Mouse (Mus musculus) urinary bladder, adult 18-20 months (tissue): ENCODE results near the gene Slc6a5.

ENCODE experiments used
- DNase-seq, 2 experiments: peaks; one replicate each; pipeline ENCODE4 v3.0.0; 2022; ENCODE audit warnings: low spot score in 2 of 2, mixed read lengths in 2 of 2

Gene Slc6a5

DNA sequence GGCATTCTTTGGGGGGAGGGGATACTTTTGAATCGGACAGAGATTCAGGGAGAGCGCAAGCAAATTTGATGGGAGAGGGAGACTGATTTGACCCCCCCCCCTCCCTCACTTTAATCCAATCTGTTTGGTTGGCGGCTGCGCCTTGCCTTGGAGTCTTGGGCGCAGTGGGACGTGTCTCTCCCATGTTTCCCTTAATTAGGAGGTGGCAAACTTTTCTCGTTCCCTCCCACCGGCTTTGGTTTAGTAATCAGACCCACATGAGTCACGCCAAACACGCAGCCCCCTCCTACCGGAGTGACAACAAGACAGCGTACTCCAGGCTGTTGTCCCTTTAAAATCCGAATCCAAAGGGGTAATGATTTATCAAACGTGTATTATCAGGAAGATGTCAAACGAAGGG, at the start of gene Slc6a5:
Slc6a5 (plus strand) TSS at position 297 of the 400 bp plus-strand sequence.
- DNase-seq, result no peak

- DNase-seq, result no peak
These were observed 48.8 kb upstream of the Slc6a5 start for GRCm38 (mm10) chr7:49861196-49861595.

GRCm38 (mm10) chr7:49863753-49864152, 46.2 kb upstream of the Slc6a5 start:
- DNase-seq, result no peak

DNA sequence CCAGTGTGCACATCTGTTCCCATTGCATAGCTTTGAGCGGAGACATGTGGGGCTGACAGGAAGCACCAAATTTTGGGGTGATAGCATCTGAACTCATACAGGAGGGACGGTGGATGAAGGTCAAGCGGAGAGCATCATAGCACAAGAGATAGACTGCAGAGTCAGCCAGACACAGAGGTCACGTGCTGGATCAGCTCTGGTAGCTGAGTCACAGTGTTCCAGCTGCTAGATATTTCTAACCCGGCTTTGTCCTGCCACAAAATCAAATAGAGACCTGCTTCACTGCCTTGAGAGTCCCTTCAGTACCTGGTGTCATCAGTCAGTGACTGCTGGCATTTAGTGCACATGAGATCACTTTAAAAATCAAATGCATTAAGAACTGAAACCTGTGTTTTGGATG, 40.3 kb upstream of the Slc6a5 start:
- DNase-seq, result no peak

GRCm38 (mm10) chr7:49870276-49870675, 39.7 kb upstream of the Slc6a5 start:
- DNase-seq, result no peak

DNA sequence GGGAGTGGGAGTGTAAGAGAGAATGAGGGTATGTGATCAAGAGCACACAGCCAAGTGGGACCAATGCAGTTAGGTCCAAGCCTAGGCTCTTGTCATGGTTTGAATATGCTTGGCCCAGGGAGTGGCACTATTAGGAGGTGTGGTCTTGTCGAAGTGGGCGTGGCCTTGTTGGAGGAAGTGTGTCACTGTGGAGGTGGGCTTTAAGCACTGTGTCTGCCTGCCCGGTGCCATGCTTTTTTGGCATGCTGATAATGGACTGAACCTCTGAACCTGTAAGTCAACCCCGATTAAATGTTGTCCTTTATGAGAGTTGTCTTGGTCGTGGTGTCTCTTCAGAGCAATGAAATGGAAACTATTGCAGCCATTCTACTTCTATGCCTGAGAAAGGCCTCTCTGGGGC, 32.6 kb upstream of the Slc6a5 start:
- no peak for DNase-seq

DNA sequence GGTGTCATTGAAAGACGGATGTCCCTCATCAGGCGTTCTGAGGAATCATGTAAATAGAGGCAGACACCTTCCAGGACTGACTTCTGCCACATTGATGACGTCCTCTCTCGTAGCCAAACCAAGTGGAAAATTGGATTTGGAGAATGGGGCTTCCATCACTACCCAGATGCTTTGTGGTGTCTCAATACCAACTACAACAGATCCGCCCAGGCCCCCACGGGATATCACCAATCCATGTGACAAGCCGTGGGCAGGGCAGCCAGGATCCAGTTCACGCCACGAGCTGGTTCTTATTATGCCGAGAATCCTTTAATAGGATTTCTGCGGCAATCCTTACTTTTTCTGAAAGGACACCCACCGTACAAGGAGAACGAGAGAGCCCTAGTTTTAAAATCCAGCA, 30.9 kb upstream of the Slc6a5 start:
- no peak for DNase-seq

GRCm38 (mm10) chr7:49879998-49880707, 29.8 kb upstream of the Slc6a5 start:
- no peak for DNase-seq

GRCm38 (mm10) chr7:49882288-49882687, 27.7 kb upstream of the Slc6a5 start:
- DNase-seq, result peak; percentile 22 to 35

DNA sequence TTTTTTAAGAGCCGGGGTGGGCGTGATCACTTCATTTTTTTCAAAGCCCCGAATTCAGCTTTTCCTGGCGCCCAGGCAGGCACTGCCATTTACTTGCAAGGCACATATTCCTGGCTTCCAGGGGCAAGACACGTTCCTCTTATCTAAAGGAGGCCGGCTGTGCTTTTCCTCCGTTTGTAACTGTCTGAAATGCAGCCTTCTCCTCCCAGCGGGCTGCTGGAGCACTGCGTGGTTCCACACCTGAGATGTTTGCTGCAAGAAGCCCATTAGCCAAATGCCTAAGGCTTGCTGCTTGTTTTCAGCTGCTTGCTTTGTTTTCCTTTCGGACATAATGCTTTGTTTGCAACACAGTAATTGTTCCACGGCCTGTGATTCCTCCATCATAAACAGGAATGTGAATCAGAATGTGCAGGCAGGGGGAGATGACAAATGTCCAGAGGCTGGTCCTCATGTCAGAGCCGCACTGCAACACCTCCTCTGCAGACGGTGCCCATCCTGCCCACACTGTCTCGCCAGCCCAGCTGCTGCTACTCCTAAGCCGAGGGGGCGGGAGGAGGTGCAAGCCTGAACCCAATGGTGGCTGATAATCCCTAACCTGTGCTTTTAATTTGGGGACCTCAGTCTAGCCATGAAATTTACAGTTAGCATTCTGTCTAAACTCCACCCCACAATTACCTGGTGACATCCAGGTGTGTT, 27.1 kb upstream of the Slc6a5 start:
- no peak for DNase-seq

DNA sequence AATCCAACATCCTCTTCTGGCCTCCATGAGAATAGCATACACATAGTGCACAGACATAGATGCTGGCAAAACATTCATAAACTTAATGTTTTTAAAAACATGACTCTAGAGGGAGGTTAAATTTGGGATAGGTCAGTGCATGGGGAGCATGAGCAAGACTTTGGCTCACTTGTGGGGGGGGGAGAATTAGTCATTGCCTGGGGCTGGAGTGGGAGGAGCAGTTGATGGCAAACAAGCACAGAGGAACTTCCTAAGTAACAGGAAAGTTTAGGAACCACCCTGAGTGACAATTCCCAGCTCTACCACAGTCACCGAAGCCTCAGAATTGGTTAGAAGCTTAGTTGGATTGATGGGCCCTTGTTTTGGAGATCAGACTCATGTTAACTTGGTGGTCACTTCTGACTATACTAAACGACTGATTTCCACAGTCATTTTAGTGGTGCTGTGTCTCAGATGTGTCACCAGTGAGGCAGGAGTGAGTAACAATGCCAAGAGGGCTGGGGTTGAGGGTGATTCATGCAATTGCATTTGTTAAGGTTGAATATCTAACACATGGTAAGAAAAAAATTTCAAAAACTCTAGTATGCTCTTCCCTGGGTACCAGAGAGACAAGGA, 22.1 kb upstream of the Slc6a5 start:
- no peak for DNase-seq

DNA sequence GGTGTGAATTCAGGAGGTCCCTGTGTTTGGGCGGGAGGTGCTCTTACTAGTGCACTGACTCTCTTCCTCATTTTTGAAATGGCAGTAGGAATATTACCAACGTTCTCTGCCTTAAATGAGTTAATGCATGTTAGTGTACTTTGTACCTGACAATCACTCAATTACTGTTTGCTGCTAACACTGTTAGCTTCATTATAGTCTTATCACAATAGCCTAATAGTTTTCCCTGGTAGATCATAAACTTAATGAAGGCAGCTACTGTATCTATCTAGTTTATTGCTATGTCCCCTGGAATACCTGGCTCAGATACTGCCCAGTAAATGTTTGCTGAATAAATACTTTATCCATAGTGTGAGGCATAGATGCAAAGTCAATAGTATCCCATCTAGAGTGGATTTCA, 15.2 kb upstream of the Slc6a5 start:
- no peak for DNase-seq

GRCm38 (mm10) chr7:49895296-49895695, 14.7 kb upstream of the Slc6a5 start:
- DNase-seq, result no peak

DNA sequence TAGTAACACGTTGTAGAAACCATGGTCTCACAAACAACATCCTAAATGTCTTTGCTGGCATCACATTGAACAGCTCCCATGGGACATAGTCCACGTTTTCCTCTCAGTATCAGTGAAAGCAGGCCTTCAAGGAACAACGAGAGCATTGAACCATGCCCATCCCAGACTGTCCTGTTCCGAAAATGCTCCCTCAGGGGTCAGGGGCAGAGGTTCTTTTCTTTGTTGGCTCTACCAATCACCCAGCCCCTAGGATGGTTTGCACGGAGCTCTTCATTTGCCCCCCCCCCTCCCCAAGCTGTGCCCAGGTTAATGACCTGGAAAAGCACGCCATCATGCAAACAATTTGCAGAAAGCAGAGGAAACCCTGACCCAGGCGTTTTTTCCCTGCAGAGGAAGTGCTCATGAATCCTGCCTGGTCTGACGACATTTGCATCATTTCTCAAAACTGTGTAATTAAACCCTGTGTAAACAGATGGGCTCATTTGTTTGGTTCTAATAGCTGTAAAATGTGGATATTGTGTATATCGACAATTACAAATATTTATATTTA, 7.9 kb upstream of the Slc6a5 start:
- DNase-seq, result no peak

- no peak for DNase-seq
These were observed 2.5 kb upstream of the Slc6a5 start for GRCm38 (mm10) chr7:49907191-49908171.

GRCm38 (mm10) chr7:49908181-49908855, 1.6 kb upstream of the Slc6a5 start:
- DNase-seq, result no peak

DNA sequence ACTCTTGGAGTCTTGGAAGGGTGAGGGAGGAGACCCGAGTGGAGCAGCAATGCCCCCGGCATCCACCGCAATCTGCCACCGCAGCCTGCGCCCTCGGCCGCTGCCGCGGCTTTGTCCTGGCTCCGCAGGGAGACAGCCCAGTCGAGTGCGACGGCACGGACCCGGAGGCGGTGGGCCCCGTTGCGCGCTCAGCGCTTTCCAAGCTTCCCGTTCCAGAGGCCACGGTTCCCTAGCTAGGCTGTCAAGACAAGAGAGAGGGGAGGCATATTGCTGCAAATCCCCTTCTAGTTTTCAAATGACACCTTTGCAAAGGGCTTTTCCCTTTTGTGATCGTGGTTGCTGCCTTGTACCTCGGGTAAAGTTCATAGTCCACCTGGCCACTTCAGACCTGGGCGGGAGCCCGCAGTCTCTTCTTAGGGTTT, 945 bp upstream of the Slc6a5 start:
- DNase-seq, result no peak

DNA sequence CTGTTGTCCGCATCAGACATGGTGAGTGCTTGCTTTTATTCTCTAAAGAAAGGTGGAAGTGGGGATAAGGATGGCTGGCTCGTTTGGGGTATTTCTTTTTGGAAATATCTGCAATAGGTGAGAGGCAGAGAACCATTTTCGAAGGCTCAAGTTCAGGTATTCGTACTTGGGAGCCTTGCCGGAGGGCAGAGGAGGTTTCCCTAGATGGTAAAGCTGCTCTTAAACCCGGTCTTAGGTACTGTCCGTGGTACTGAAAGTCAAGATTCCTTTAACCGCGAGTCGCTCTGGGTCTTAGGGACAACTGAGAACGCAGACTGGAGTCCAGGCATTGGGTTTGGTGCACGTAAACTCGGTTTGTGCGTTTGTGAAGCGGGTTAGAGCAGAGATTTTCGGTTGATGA, 415 bp downstream of the Slc6a5 start:
- no peak for DNase-seq

DNA sequence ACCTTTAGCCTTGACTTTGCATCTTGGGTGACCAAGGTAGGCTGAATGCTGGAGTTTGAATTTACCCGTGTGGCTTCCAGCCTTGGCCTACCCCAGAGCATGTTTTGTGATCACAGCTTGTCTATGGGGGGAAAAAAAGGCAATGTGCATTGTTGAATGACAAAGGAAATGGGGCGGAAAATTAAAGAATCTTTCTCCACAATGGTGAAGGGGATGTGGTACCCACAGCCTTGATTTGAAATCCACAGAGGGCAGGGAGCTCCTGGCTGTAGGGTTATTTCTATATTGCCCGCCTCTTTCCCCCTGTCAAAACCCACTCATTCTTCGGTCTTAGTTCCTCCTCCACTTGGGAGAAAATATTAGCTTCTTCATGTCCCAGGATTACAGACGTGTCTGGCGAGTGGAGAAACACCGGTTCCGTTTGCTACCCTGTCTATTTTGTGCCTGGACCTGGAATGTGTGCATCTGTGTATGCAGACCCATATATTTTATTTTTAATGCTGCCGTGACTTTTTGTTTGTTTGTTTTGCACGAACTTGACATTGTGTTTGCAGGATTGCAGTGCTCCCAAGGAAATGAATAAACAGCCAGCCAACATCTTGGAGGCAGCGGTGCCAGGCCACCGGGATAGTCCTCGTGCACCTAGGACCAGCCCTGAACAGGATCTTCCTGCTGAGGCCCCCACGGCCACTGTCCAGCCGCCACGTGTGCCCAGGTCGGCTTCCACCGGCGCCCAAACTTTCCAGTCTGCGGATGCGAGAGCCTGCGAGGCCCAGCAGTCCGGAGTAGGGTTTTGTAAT, 1.4 kb downstream of the Slc6a5 start:
- no peak for DNase-seq

GRCm38 (mm10) chr7:49911947-49912262, 2.0 kb downstream of the Slc6a5 start:
- no peak for DNase-seq
